Mouse (Mus musculus): ENCODE measurements at regions not wholly inside any gene's neighbourhood (a gene's known extent, or its start where the extent isn't known, plus 50 kb on each side); places are given as distances from the start of the nearest gene placed in this dataset.

GRCm38 (mm10) chr14:105432670-105433069 lies 174.3 kb downstream of the Ndfip2 start:
- TF ChIP-seq USF2 (IDR thresholded peaks at IDR 0.05; ENCODE audit: borderline replicate concordance in 1 of 2, insufficient read depth in 1 of 2, low read depth in 1 of 2, low read length in 2 of 2) (no peak), GATA1 (IDR thresholded peaks at IDR 0.05; ENCODE audit: low read depth, low read length) (no peak), TAL1 (IDR thresholded peaks at IDR 0.05; ENCODE audit: low read length) (no peak), POLR2A (IDR thresholded peaks at IDR 0.05; ENCODE audit: control insufficient read depth in 1 of 2, insufficient read depth in 1 of 2, low read depth in 1 of 2, low read length in 2 of 2, poor library complexity in 1 of 2) (no peak), MAFK (IDR thresholded peaks at IDR 0.05; ENCODE audit: borderline replicate concordance, low read depth, low read length) (no peak), MYC (IDR thresholded peaks at IDR 0.05; ENCODE audit: low read depth, low read length) (no peak), HCFC1 (IDR thresholded peaks at IDR 0.05; ENCODE audit: low read depth, low read length) (no peak), MXI1 (IDR thresholded peaks at IDR 0.05; ENCODE audit: low read depth, low read length) (no peak), TCF12 (IDR thresholded peaks at IDR 0.05; ENCODE audit: low read depth, low read length) (no peak), EP300 (IDR thresholded peaks at IDR 0.05; ENCODE audit: low read depth in 1 of 2, low read length in 2 of 2) (no peak), CHD2 (IDR thresholded peaks at IDR 0.05; ENCODE audit: low read length) (no peak), POLR2AphosphoS2 (IDR thresholded peaks at IDR 0.05; ENCODE audit: low read length) (no peak), CTCF (IDR thresholded peaks at IDR 0.05 in 2 of 3, conservative IDR thresholded peaks at IDR 0.05 in 1 of 3; ENCODE audit: control insufficient read depth in 1 of 3, insufficient read depth in 1 of 3, low read depth in 2 of 3, low read length in 3 of 3, poor library complexity in 1 of 3, severe bottlenecking in 1 of 3) (no peak), ZMIZ1 (IDR thresholded peaks at IDR 0.05; ENCODE audit: low read depth, low read length) (no peak)
